Mouse (Mus musculus) cerebellum, adult 2 months (tissue): ENCODE results near the gene Cdc45. TPM values are rescaled to one million over a fixed set of nuclear protein-coding genes. Genes with fewer than 3 reads are reported as not detected.
A peak's percentile ranks its signal among the peaks of the same experiment; 100 is the strongest.

Source experiments
- DNase-seq, 2 experiments: peaks; one replicate each; pipeline ENCODE4 v3.0.0; 2021
- H3K27ac ChIP-seq: fragments of 200-500 bp; 2 replicates; pipeline ENCODE4 v1.5.1; 2012; ENCODE audit warnings: low read length, control low read depth, inconsistent platforms; ENCODE audit not compliant: insufficient read depth
- H3K27me3 ChIP-seq: fragments of 200-500 bp; 2 replicates; pipeline ENCODE4 v1.6.1; 2012; ENCODE audit warnings: inconsistent platforms, mild to moderate bottlenecking, low read length, moderate library complexity; ENCODE audit not compliant: control insufficient read depth, insufficient read depth
- H3K4me1 ChIP-seq: fragments of 200-500 bp; 2 replicates; pipeline ENCODE4 v1.6.1; 2011; ENCODE audit warnings: low read length; ENCODE audit not compliant: control insufficient read depth, insufficient read depth
- H3K4me3 ChIP-seq: fragments of 200-500 bp; replicated peaks from 2 replicates; pipeline ENCODE3; 2011; ENCODE audit warnings: mild to moderate bottlenecking, low read depth, low read length, control low read depth; ENCODE audit not compliant: insufficient read depth
- CTCF ChIP-seq: fragments of 200-500 bp; IDR thresholded peaks from 2 replicates; pipeline ENCODE4 v1.5.1; 2011; ENCODE audit warnings: low read depth, mild to moderate bottlenecking, control low read depth, low read length, moderate library complexity, borderline replicate concordance; ENCODE audit not compliant: insufficient read depth
- POLR2A ChIP-seq: fragments of 200-500 bp; IDR thresholded peaks from 2 replicates; pipeline ENCODE4 v1.6.1; 2011; ENCODE audit warnings: low read length, control low read depth, borderline replicate concordance; ENCODE audit not compliant: insufficient read depth
- WGBS: fragments of 180-500 bp; shearing (Covaris S2); methylation state at CpG from one replicate; pipeline ENCODE4 v1.1.7; 2018; 5-methylcytosine and 5-hydroxymethylcytosine counted together
- polyA plus RNA-seq: library from polyadenylated mRNA; depleted of rRNA; stranded (reverse); fragments of >200 nt; gene quantifications from 2 replicates; pipeline ENCODE4 v1.2.3, GENCODE M21; 2012

Cdc45 gene
- polyA plus RNA-seq, 1 experiment: 4.9 TPM

GRCm38 (mm10) chr16:18785025-18785424, 26.8 kb downstream of the Cdc45 start:
- no peak overlapping the region for H3K4me3 ChIP-seq
- 84% methylated on average over 7 of the region's 7 CpGs for WGBS
- TF ChIP-seq CTCF (no peak), POLR2A (no peak)
- no peaks in the 10 kb centered on the region for H3K27me3 ChIP-seq
- DNase-seq: no peak
- H3K27ac ChIP-seq: no peak overlapping the region
- H3K4me1 ChIP-seq: no peaks in the 10 kb centered on the region

GRCm38 (mm10) chr16:18781810-18782209, 30.0 kb downstream of the Cdc45 start:
- 93% methylated on average over 10 of the region's 10 CpGs for WGBS
- no peak for TF ChIP-seq POLR2A
- no peak for TF ChIP-seq CTCF
- H3K4me1 ChIP-seq: no peaks in the 10 kb centered on the region
- H3K27me3 ChIP-seq: no peaks in the 10 kb centered on the region
- DNase-seq: no peak
- no peak overlapping the region for H3K27ac ChIP-seq
- no peak overlapping the region for H3K4me3 ChIP-seq

GRCm38 (mm10) chr16:18778461-18778860, 33.3 kb downstream of the Cdc45 start:
- Histone ChIP-seq H3K27ac (no peak overlapping the region), H3K4me3 (no peak overlapping the region), H3K4me1 (no peaks in the 10 kb centered on the region), H3K27me3 (no peaks in the 10 kb centered on the region)
- no peak for DNase-seq
- WGBS: 64% methylated on average over 2 of the region's 2 CpGs
- TF ChIP-seq POLR2A (no peak), CTCF (no peak)

GRCm38 (mm10) chr16:18777101-18778080, 34.4 kb downstream of the Cdc45 start:
- Histone ChIP-seq H3K4me3 (peak overlapping the region; percentile 14), H3K27ac (no peak overlapping the region), H3K4me1 (no peaks in the 10 kb centered on the region), H3K27me3 (no peaks in the 10 kb centered on the region)
- WGBS: 2% methylated on average over 80 of the region's 80 CpGs
- TF ChIP-seq POLR2A (no peak), CTCF (no peak)
- no peak for DNase-seq

GRCm38 (mm10) chr16:18776556-18777100, 35.2 kb downstream of the Cdc45 start, which contains the start of gene Cldn5:
Gene Cldn5, plus strand, starts transcription at chr16:18776847.
- TF ChIP-seq CTCF: no peak
- no peak for TF ChIP-seq POLR2A
- 10% methylated on average over 19 of the region's 19 CpGs for WGBS
- no peak for DNase-seq
- peak within 1 kb of the TSS; percentile 14 for H3K4me3 ChIP-seq
- H3K4me1 ChIP-seq: no peaks in the 10 kb centered on the region
- no peak within 1 kb of the TSS for H3K27ac ChIP-seq
- H3K27me3 ChIP-seq: no peaks in the 10 kb centered on the region

- no peak for TF ChIP-seq POLR2A
- TF ChIP-seq CTCF: no peak
- DNase-seq: no peak
- Histone ChIP-seq H3K27me3 (no peaks in the 10 kb centered on the region), H3K27ac (no peak overlapping the region), H3K4me3 (no peak overlapping the region), H3K4me1 (no peaks in the 10 kb centered on the region)
- WGBS: 32% methylated on average over 18 of the region's 18 CpGs
Observed at GRCm38 (mm10) chr16:18775621-18776555, 35.9 kb downstream of the Cdc45 start.

GRCm38 (mm10) chr16:18773936-18774335, 37.9 kb downstream of the Cdc45 start:
- no peak for DNase-seq
- no peaks in the 10 kb centered on the region for H3K27me3 ChIP-seq
- H3K27ac ChIP-seq: no peak overlapping the region
- WGBS: 33% methylated on average over 2 of the region's 2 CpGs
- no peaks in the 10 kb centered on the region for H3K4me1 ChIP-seq
- H3K4me3 ChIP-seq: no peak overlapping the region
- TF ChIP-seq CTCF: no peak
- TF ChIP-seq POLR2A: no peak
